Mouse (Mus musculus) lung, embryonic 14.5 days (tissue): ENCODE measurements around the gene Ifnlr1. TPM values are rescaled to one million over a fixed set of nuclear protein-coding genes. Genes with fewer than 3 reads are reported as not detected.

Source experiments
- ATAC-seq: fragments of 200-750 bp; cut with Nextera tagmentation; 2 replicates; pipeline ENCODE4 v1.8.0; 2017; ENCODE audit warnings: mild to moderate bottlenecking, moderate TSS enrichment, moderate library complexity; ENCODE audit not compliant: insufficient read depth
- DNase-seq: peaks from one replicate; pipeline ENCODE4 v3.0.0-alpha.2; 2015
- H3K27ac ChIP-seq: fragments of 300-500 bp; sonication (generic); 2 replicates; pipeline ENCODE4 v1.5.1; 2014; ENCODE audit warnings: low read depth, mild to moderate bottlenecking, moderate library complexity
- H3K27me3 ChIP-seq: fragments of 300-500 bp; sonication (generic); 2 replicates; pipeline ENCODE4 v1.6.1; 2014; ENCODE audit warnings: low read length, control low read depth; ENCODE audit not compliant: insufficient read depth
- H3K36me3 ChIP-seq: fragments of 300-500 bp; sonication (generic); 2 replicates; pipeline ENCODE4 v1.6.1; 2014; ENCODE audit warnings: control low read depth; ENCODE audit not compliant: insufficient read depth
- H3K4me1 ChIP-seq: fragments of 300-500 bp; sonication (generic); 2 replicates; pipeline ENCODE4 v1.6.1; 2014; ENCODE audit warnings: antibody characterized with exemption, control low read depth; ENCODE audit not compliant: insufficient read depth
- H3K4me2 ChIP-seq: fragments of 300-500 bp; sonication (generic); 2 replicates; pipeline ENCODE4 v1.6.1; 2014; ENCODE audit warnings: mild to moderate bottlenecking
- H3K4me3 ChIP-seq: fragments of 300-500 bp; sonication (generic); 2 replicates; pipeline ENCODE4 v1.5.1; 2014; ENCODE audit warnings: low read depth, low read length
- H3K9ac ChIP-seq: fragments of 300-500 bp; sonication (generic); 2 replicates; pipeline ENCODE4 v1.6.1; 2014
- H3K9me3 ChIP-seq: fragments of 300-500 bp; sonication (generic); 2 replicates; pipeline ENCODE4 v1.6.1; 2016; ENCODE audit warnings: low read depth, low read length, control low read depth
- CTCF ChIP-seq: IDR thresholded peaks from 2 replicates; pipeline ENCODE4 v1.5.1; 2016; ENCODE audit warnings: antibody characterized with exemption, low read depth
- WGBS: fragments of 180-500 bp; shearing (Covaris S2); extraction: QIAGEN DNeasy Blood & Tissue Kit; methylation state at CpG from one replicate; pipeline ENCODE4 v1.1.7; 2014; 5-methylcytosine and 5-hydroxymethylcytosine counted together
- polyA plus RNA-seq: library from polyadenylated mRNA; unstranded; fragments of >200 nt; fragmentation: Nextera tagmentation; extraction: Ambion mirVana; gene quantifications from 2 replicates; pipeline ENCODE4 v1.2.1, GENCODE M21; 2014

The Ifnlr1 gene
- polyA plus RNA-seq, 1 experiment from 2014 or later, result 1.6 TPM

GRCm38 (mm10) chr4:135739672-135740071 lies 53.6 kb downstream of the Ifnlr1 start:
- 88% methylated on average over 14 of the region's 14 CpGs for WGBS

DNA sequence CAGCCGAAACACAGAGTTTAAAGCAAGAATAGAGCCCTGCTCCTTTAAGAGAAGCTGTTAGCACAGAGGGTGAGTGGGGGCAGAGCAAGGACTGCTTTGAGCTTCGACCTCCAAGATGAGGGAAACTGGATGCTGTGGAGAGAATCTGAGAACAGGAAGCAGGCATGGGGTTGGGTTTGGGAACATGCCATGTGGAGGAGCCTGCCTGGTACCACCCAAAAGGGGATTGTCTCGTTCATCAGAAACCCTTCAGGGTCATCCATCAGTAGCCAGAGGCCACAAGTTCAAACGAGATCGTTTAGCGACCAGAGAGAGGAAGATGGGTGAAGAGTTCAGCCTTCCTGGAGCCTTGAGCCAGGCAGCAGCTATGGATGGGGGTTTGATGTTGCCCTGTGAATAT lies 57.4 kb downstream of the Ifnlr1 start:
- Histone ChIP-seq H3K4me3 (no peak overlapping the region), H3K27ac (no peak overlapping the region), H3K27me3 (no peaks in the 10 kb centered on the region; the same call in 1 of the 2 replicates), H3K9ac (no peak overlapping the region), H3K9me3 (no peaks in the 10 kb centered on the region), H3K4me2 (no peak overlapping the region), H3K4me1 (peaks cover 12% of the 10 kb centered on the region; the same call in 1 of the 2 replicates), H3K36me3 (no peaks in the 10 kb centered on the region)
- ATAC-seq (no peak), DNase-seq (peak; percentile 7)
- 17% methylated on average over 6 of the region's 6 CpGs for WGBS
- TF ChIP-seq CTCF, result no peak

More at GRCm38 (mm10) chr4:135739672-135740071, 53.6 kb downstream of the Ifnlr1 start:
- Histone ChIP-seq H3K4me1 (peaks cover 7% of the 10 kb centered on the region; the same call in 1 of the 2 replicates), H3K36me3 (no peaks in the 10 kb centered on the region), H3K27me3 (no peaks in the 10 kb centered on the region), H3K4me3 (no peak overlapping the region), H3K4me2 (no peak overlapping the region), H3K9me3 (no peaks in the 10 kb centered on the region; the same call in 1 of the 2 replicates), H3K9ac (no peak overlapping the region), H3K27ac (no peak overlapping the region)
- DNase-seq (no peak), ATAC-seq (no peak)
- no peak for TF ChIP-seq CTCF

- H3K4me3 ChIP-seq, result no peak overlapping the region
- TF ChIP-seq CTCF, result no peak
- H3K4me1 ChIP-seq, result peaks cover 12% of the 10 kb centered on the region; the same call in 1 of the 2 replicates
- 10% methylated on average over 16 of the region's 16 CpGs for WGBS
- no peak overlapping the region for H3K27ac ChIP-seq
- no peaks in the 10 kb centered on the region for H3K9me3 ChIP-seq
- no peaks in the 10 kb centered on the region; the same call in 1 of the 2 replicates for H3K27me3 ChIP-seq
- H3K36me3 ChIP-seq, result no peaks in the 10 kb centered on the region
- DNase-seq (peak; percentile 21), ATAC-seq (peak; percentile 49; the same call in 1 of the 2 replicates)
- no peak overlapping the region for H3K4me2 ChIP-seq
- H3K9ac ChIP-seq, result no peak overlapping the region
These were observed 58.8 kb downstream of the Ifnlr1 start for GRCm38 (mm10) chr4:135744726-135745448.

GRCm38 (mm10) chr4:135745613-135746012 lies 59.5 kb downstream of the Ifnlr1 start:
- H3K9me3 ChIP-seq, result no peaks in the 10 kb centered on the region
- H3K36me3 ChIP-seq, result no peaks in the 10 kb centered on the region
- WGBS, result 60% methylated on average over 10 of the region's 10 CpGs
- ATAC-seq, result no peak
- H3K4me1 ChIP-seq, result peaks cover 12% of the 10 kb centered on the region; the same call in 1 of the 2 replicates
- no peak for DNase-seq
- H3K27me3 ChIP-seq, result no peaks in the 10 kb centered on the region; the same call in 1 of the 2 replicates
- TF ChIP-seq CTCF, result no peak
- H3K9ac ChIP-seq, result no peak overlapping the region
- H3K4me2 ChIP-seq, result no peak overlapping the region
- H3K4me3 ChIP-seq, result no peak overlapping the region
- H3K27ac ChIP-seq, result no peak overlapping the region

DNA sequence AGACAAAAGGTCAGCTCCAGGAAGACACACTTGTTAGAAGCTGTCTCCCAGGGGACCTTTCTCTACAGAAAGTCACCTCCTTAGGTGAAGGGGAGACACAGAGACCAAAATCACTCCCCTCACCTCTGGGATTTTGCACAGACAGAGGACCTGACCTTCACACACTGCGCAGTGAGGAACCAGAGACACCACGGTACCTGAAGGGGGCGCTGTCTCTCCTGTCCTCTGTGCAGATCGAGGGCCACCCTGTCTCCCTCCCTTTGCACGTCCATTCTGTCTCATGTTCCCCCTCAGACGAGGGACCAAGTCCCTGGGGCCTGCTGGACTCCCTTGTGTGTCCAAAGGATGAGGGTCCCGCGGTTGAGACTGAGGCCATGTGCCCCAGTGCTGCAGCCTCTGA lies 64.8 kb downstream of the Ifnlr1 start:
- Histone ChIP-seq H3K9ac (no peak overlapping the region), H3K36me3 (no peaks in the 10 kb centered on the region), H3K4me1 (no peaks in the 10 kb centered on the region), H3K4me3 (no peak overlapping the region), H3K4me2 (no peak overlapping the region), H3K9me3 (no peaks in the 10 kb centered on the region), H3K27ac (no peak overlapping the region), H3K27me3 (no peaks in the 10 kb centered on the region)
- 70% methylated on average over 8 of the region's 8 CpGs for WGBS
- ATAC-seq (no peak), DNase-seq (no peak)
- peak; percentile 22; the same call in 1 of the 2 replicates for TF ChIP-seq CTCF

GRCm38 (mm10) chr4:135752106-135752778 lies 66.2 kb downstream of the Ifnlr1 start:
- DNase-seq, result no peak
- no peak overlapping the region for H3K27ac ChIP-seq
- 60% methylated on average over 7 of the region's 7 CpGs for WGBS
- no peaks in the 10 kb centered on the region for H3K9me3 ChIP-seq
- ATAC-seq, result no peak
- no peaks in the 10 kb centered on the region for H3K36me3 ChIP-seq
- TF ChIP-seq CTCF, result no peak
- no peak overlapping the region for H3K9ac ChIP-seq
- no peak overlapping the region for H3K4me3 ChIP-seq
- no peak overlapping the region for H3K4me2 ChIP-seq
- no peaks in the 10 kb centered on the region for H3K27me3 ChIP-seq
- H3K4me1 ChIP-seq, result no peaks in the 10 kb centered on the region

DNA sequence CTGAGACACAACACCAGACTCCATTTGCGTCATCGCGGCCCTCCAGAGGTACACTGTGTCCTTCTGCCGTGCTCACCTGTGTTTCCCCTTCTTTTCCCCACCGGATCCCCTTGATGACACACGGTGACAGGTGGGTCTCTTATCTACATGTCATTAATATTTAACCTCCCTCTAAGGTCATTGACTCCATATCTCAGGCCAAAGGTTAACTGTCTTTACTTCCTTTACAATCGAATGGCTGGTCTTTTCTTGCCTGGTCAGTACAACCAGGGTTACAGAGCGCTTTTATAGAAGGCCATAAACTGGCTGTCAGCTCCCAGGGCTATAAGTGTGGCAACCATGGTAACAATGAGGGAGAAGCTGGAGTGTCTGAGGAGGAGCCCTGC lies 66.7 kb downstream of the Ifnlr1 start:
- 60% methylated on average over 8 of the region's 8 CpGs for WGBS
- DNase-seq (no peak), ATAC-seq (no peak)
- H3K27me3 ChIP-seq, result no peaks in the 10 kb centered on the region
- no peaks in the 10 kb centered on the region for H3K4me1 ChIP-seq
- H3K4me2 ChIP-seq, result no peak overlapping the region
- no peak overlapping the region for H3K27ac ChIP-seq
- TF ChIP-seq CTCF, result no peak
- no peak overlapping the region for H3K9ac ChIP-seq
- H3K4me3 ChIP-seq, result no peak overlapping the region
- no peaks in the 10 kb centered on the region for H3K36me3 ChIP-seq
- no peaks in the 10 kb centered on the region for H3K9me3 ChIP-seq

Other genes with a start within 250 kb of the Ifnlr1 start
- 0.14 and 0.29 TPM in 2 replicates for gene Stpg1, start 191.5 kb upstream of the Ifnlr1 start, polyA plus RNA-seq
- 3.4 and 4.7 TPM in 2 replicates for gene Nipal3, start 191.2 kb upstream of the Ifnlr1 start, polyA plus RNA-seq
- gene Grhl3, start 112.7 kb upstream of the Ifnlr1 start, polyA plus RNA-seq, result 2.5 and 3.3 TPM in 2 replicates
- 0.12 TPM in 1 of 2 replicates, not detected in the other for gene Il22ra1, start 41.9 kb downstream of the Ifnlr1 start, polyA plus RNA-seq
- not detected in 2 replicates for gene Myom3, start 73.4 kb downstream of the Ifnlr1 start, polyA plus RNA-seq
- gene Srsf10, start 169.5 kb downstream of the Ifnlr1 start, polyA plus RNA-seq, result 322 and 336 TPM in 2 replicates
- gene Pnrc2, start 187.6 kb downstream of the Ifnlr1 start, polyA plus RNA-seq, result 191 and 206 TPM in 2 replicates
- 0.71 and 0.73 TPM in 2 replicates for gene Cnr2, start 209.1 kb downstream of the Ifnlr1 start, polyA plus RNA-seq
- 65.1 and 72.7 TPM in 2 replicates for gene Fuca1, start 234.4 kb downstream of the Ifnlr1 start, polyA plus RNA-seq